Mouse (Mus musculus) megakaryocyte, adult 5-6 weeks (primary cell): ENCODE measurements around the gene Smtnl2. TPM values are rescaled to one million over a fixed set of nuclear protein-coding genes. Genes with fewer than 3 reads are reported as not detected.
"Not testable (repeated sequence)": the region's sequence is repeated elsewhere in the genome, so short reads cannot be mapped to it uniquely, and the experiment has no call there.

Experiments
- ATAC-seq: 2 replicates; pipeline ENCODE4 v1.8.0; 2016; ENCODE audit warnings: mild to moderate bottlenecking, inconsistent platforms; ENCODE audit not compliant: poor library complexity, severe bottlenecking
- total RNA-seq, 2 experiments: library from RNA; stranded (forward) in 1 of 2; stranded (reverse) in 1 of 2; fragments of 153-499, 151-499 nt in 1 of 2; fragments of 221-1000, 200-1000 nt in 1 of 2; gene quantifications; 2 replicates each; pipeline versions ENCODE4 v1.2.3 to v1.2.4; 2015 to 2017

The Smtnl2 gene
- total RNA-seq, 2 experiments from 2014 or later: not detected

GRCm38 (mm10) chr11:72363523-72364240, 47.8 kb downstream of the Smtnl2 start:
- ATAC-seq: no peak

- ATAC-seq: no peak
Observed at GRCm38 (mm10) chr11:72362347-72362741, 49.2 kb downstream of the Smtnl2 start, which contains the start of gene Tekt1. TSS of gene Tekt1 (minus strand) at chr11:72362442.

- ATAC-seq: peak; percentile 30; the same call in 1 of the 2 replicates
Observed at GRCm38 (mm10) chr11:72361385-72362346, 49.8 kb downstream of the Smtnl2 start.

GRCm38 (mm10) chr11:72354971-72355728, 56.4 kb downstream of the Smtnl2 start:
- ATAC-seq: peak; percentile 72

GRCm38 (mm10) chr11:72353186-72353585, 58.3 kb downstream of the Smtnl2 start:
- no peak for ATAC-seq

- no peak for ATAC-seq
Observed at GRCm38 (mm10) chr11:72352272-72352671, 59.2 kb downstream of the Smtnl2 start.

- no peak for ATAC-seq
Observed at GRCm38 (mm10) chr11:72349652-72350051, 61.9 kb downstream of the Smtnl2 start.

- no peak for ATAC-seq
Observed at GRCm38 (mm10) chr11:72349016-72349415, 62.5 kb downstream of the Smtnl2 start.

- ATAC-seq: no peak
Observed at GRCm38 (mm10) chr11:72348563-72348962, 63.0 kb downstream of the Smtnl2 start.

- no peak for ATAC-seq
Observed at GRCm38 (mm10) chr11:72344486-72344885, 67.0 kb downstream of the Smtnl2 start.

GRCm38 (mm10) chr11:72343904-72344303, 67.6 kb downstream of the Smtnl2 start:
- no peak for ATAC-seq

- ATAC-seq: not testable (repeated sequence)
Observed at GRCm38 (mm10) chr11:72343238-72343625, 68.3 kb downstream of the Smtnl2 start.

GRCm38 (mm10) chr11:72342549-72343237, 68.8 kb downstream of the Smtnl2 start:
- peak; percentile 81 for ATAC-seq

- no peak for ATAC-seq
Observed at GRCm38 (mm10) chr11:72339716-72340115, 71.8 kb downstream of the Smtnl2 start.

Other genes with a start within 250 kb of the Smtnl2 start
- gene Gm43951, start 204.9 kb downstream of the Smtnl2 start, total RNA-seq (2015): not detected in 2 replicates
- gene Gm43951, start 204.9 kb downstream of the Smtnl2 start, total RNA-seq (2017): 0.11 and 0.24 TPM in 2 replicates
- 3.6 and 8.8 TPM in 2 replicates for gene 4933427D14Rik, start 204.3 kb downstream of the Smtnl2 start, total RNA-seq (2015)
- 5.6 and 9.4 TPM in 2 replicates for gene 4933427D14Rik, start 204.3 kb downstream of the Smtnl2 start, total RNA-seq (2017)
- gene Txndc17, start 204.2 kb downstream of the Smtnl2 start, total RNA-seq (2015): 137 and 150 TPM in 2 replicates
- 50.6 and 51.3 TPM in 2 replicates for gene Txndc17, start 204.2 kb downstream of the Smtnl2 start, total RNA-seq (2017)
- gene Med31, start 196.1 kb downstream of the Smtnl2 start, total RNA-seq (2015): 15.6 and 26.1 TPM in 2 replicates
- gene Med31, start 196.1 kb downstream of the Smtnl2 start, total RNA-seq (2017): 19.3 and 20.1 TPM in 2 replicates
- not detected in 2 replicates for gene Slc13a5, start 144.5 kb downstream of the Smtnl2 start, total RNA-seq (2015)
- gene Slc13a5, start 144.5 kb downstream of the Smtnl2 start, total RNA-seq (2017): not detected in 2 replicates
- 57.9 and 72.4 TPM in 2 replicates for gene Xaf1, start 110.1 kb downstream of the Smtnl2 start, total RNA-seq (2015)
- gene Xaf1, start 110.1 kb downstream of the Smtnl2 start, total RNA-seq (2017): 39.8 and 43.3 TPM in 2 replicates
- 0.58 TPM in 1 of 2 replicates, not detected in the other for gene Fbxo39, start 97.3 kb downstream of the Smtnl2 start, total RNA-seq (2015)
- 0.11 TPM in 1 of 2 replicates, not detected in the other for gene Fbxo39, start 97.3 kb downstream of the Smtnl2 start, total RNA-seq (2017)
- gene Tekt1, start 49.3 kb downstream of the Smtnl2 start, total RNA-seq (2015): not detected in 2 replicates
- not detected in 2 replicates for gene Tekt1, start 49.3 kb downstream of the Smtnl2 start, total RNA-seq (2017)
- gene Ggt6, start 23.8 kb upstream of the Smtnl2 start, total RNA-seq (2015): not detected in 2 replicates
- gene Ggt6, start 23.8 kb upstream of the Smtnl2 start, total RNA-seq (2017): not detected in 2 replicates
- 62.4 and 71.7 TPM in 2 replicates for gene Mybbp1a, start 29.6 kb upstream of the Smtnl2 start, total RNA-seq (2015)
- 35.4 and 36.0 TPM in 2 replicates for gene Mybbp1a, start 29.6 kb upstream of the Smtnl2 start, total RNA-seq (2017)
- 2.8 and 2.9 TPM in 2 replicates for gene Spns2, start 78.2 kb upstream of the Smtnl2 start, total RNA-seq (2015)
- 0.15 and 4.8 TPM in 2 replicates for gene Spns2, start 78.2 kb upstream of the Smtnl2 start, total RNA-seq (2017)
- 4.7 and 5.4 TPM in 2 replicates for gene Spns3, start 138.8 kb upstream of the Smtnl2 start, total RNA-seq (2015)
- 4.3 and 6.4 TPM in 2 replicates for gene Spns3, start 138.8 kb upstream of the Smtnl2 start, total RNA-seq (2017)
- gene Ube2g1, start 195.6 kb upstream of the Smtnl2 start, total RNA-seq (2015): 36.3 and 41.5 TPM in 2 replicates
- gene Ube2g1, start 195.6 kb upstream of the Smtnl2 start, total RNA-seq (2017): 22.4 and 28.0 TPM in 2 replicates